Mouse (Mus musculus): ENCODE measurements around the gene Arhgap20. TPM values are rescaled to one million over a fixed set of nuclear protein-coding genes. Genes with fewer than 3 reads are reported as not detected.

Arhgap20 gene
- polyA plus RNA-seq, 1 experiment from 2014 or later, result 5.6 TPM

DNA sequence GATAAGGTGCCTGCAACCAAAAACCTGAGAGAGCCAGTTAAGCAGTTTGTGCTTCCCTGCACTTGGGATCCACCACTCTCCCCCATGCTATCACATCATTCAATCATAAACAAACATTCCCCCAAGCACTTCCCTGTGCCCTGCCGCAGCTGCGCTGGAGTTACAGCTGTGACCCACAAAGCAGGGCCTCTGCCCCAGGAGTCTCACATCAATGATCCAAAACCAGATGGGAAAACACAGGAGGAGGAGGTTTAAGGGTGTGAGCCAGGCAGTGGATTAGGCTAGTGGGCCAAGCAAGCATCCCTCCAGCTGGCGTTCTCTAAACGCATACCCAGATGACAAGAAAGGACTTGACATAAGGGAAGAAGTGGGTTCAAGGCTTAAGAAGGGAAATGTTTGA is 109.2 kb downstream of the Arhgap20 start:
- no peaks in the 10 kb centered on the region for H3K27me3 ChIP-seq (ENCODE audit: control insufficient read depth, insufficient read depth, low read length)
- H3K9me3 ChIP-seq (ENCODE audit: control insufficient read depth, low read length), result no peaks in the 10 kb centered on the region
- DNase-seq (ENCODE audit: low spot score), result no peak
- WGBS, result 73% methylated on average over 4 of the region's 4 CpGs
- no peak for ATAC-seq (replicated peaks; ENCODE audit: low FRiP score)
- no peak overlapping the region for H3K4me3 ChIP-seq (ENCODE audit: low read depth, low read length)
- H3K36me3 ChIP-seq (ENCODE audit: control insufficient read depth, insufficient read depth, low read length), result no peaks in the 10 kb centered on the region
- no peak overlapping the region for H3K27ac ChIP-seq (ENCODE audit: low read depth, low read length)
- no peak overlapping the region for H3K4me2 ChIP-seq (ENCODE audit: low read depth, low read length, severe bottlenecking)
- no peaks in the 10 kb centered on the region for H3K4me1 ChIP-seq (replicated peaks; ENCODE audit: control insufficient read depth, insufficient read depth, low read length)
- no peak overlapping the region for H3K9ac ChIP-seq (ENCODE audit: low read length)

- Histone ChIP-seq H3K9ac (ENCODE audit: low read length) (no peak overlapping the region), H3K27me3 (ENCODE audit: control insufficient read depth, insufficient read depth, low read length) (no peaks in the 10 kb centered on the region), H3K27ac (ENCODE audit: low read depth, low read length) (no peak overlapping the region), H3K4me1 (replicated peaks; ENCODE audit: control insufficient read depth, insufficient read depth, low read length) (no peaks in the 10 kb centered on the region), H3K4me3 (ENCODE audit: low read depth, low read length) (no peak overlapping the region), H3K9me3 (ENCODE audit: control insufficient read depth, low read length) (no peaks in the 10 kb centered on the region), H3K36me3 (ENCODE audit: control insufficient read depth, insufficient read depth, low read length) (no peaks in the 10 kb centered on the region), H3K4me2 (ENCODE audit: low read depth, low read length, severe bottlenecking) (no peak overlapping the region)
- DNase-seq (ENCODE audit: low spot score), result no peak
- WGBS, result 92% methylated on average over 20 of the region's 20 CpGs
- no peak for ATAC-seq (replicated peaks; ENCODE audit: low FRiP score)
These were observed 110.4 kb downstream of the Arhgap20 start for GRCm38 (mm10) chr9:51875531-51875930.

- Histone ChIP-seq H3K27me3 (ENCODE audit: control insufficient read depth, insufficient read depth, low read length) (no peaks in the 10 kb centered on the region), H3K4me2 (ENCODE audit: low read depth, low read length, severe bottlenecking) (no peak overlapping the region), H3K4me3 (ENCODE audit: low read depth, low read length) (no peak overlapping the region), H3K9me3 (ENCODE audit: control insufficient read depth, low read length) (no peaks in the 10 kb centered on the region), H3K9ac (ENCODE audit: low read length) (no peak overlapping the region), H3K36me3 (ENCODE audit: control insufficient read depth, insufficient read depth, low read length) (no peaks in the 10 kb centered on the region), H3K4me1 (replicated peaks; ENCODE audit: control insufficient read depth, insufficient read depth, low read length) (no peaks in the 10 kb centered on the region), H3K27ac (ENCODE audit: low read depth, low read length) (no peak overlapping the region)
- no peak for DNase-seq (ENCODE audit: low spot score)
- 60% methylated on average over 4 of the region's 4 CpGs for WGBS
- ATAC-seq (replicated peaks; ENCODE audit: low FRiP score), result no peak
These were observed 116.2 kb downstream of the Arhgap20 start for GRCm38 (mm10) chr9:51881386-51881785.

- DNase-seq (ENCODE audit: low spot score) (no peak), ATAC-seq (replicated peaks; ENCODE audit: low FRiP score) (no peak)
- Histone ChIP-seq H3K27me3 (ENCODE audit: control insufficient read depth, insufficient read depth, low read length) (no peaks in the 10 kb centered on the region), H3K9ac (ENCODE audit: low read length) (no peak overlapping the region), H3K36me3 (ENCODE audit: control insufficient read depth, insufficient read depth, low read length) (no peaks in the 10 kb centered on the region), H3K9me3 (ENCODE audit: control insufficient read depth, low read length) (no peaks in the 10 kb centered on the region), H3K27ac (ENCODE audit: low read depth, low read length) (no peak overlapping the region), H3K4me3 (ENCODE audit: low read depth, low read length) (no peak overlapping the region), H3K4me1 (replicated peaks; ENCODE audit: control insufficient read depth, insufficient read depth, low read length) (no peaks in the 10 kb centered on the region), H3K4me2 (ENCODE audit: low read depth, low read length, severe bottlenecking) (no peak overlapping the region)
- 85% methylated on average over 4 of the region's 4 CpGs for WGBS
These were observed 116.7 kb downstream of the Arhgap20 start for GRCm38 (mm10) chr9:51881881-51882280.

- DNase-seq (ENCODE audit: low spot score), result no peak
These were observed 118.2 kb downstream of the Arhgap20 start for GRCm38 (mm10) chr9:51883319-51883718.

DNA sequence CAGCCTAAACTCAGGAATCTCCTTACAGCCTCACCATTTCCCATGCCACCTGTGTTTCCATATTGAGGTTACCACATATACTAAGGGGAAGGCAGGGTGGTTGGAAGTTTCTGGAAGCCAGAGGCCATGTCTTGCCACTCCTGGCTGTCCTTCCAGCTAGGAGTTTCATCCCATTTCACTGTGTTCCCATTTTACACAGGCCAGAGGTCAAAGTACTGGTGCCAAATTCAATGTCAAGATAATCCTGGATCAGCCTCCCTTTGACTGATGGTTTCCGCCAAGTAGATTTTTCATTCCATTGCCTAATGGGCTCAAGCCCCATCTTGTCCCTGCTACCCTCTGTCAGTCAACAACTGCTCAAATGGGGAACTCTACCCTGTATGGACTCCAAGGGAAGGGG is 127.8 kb downstream of the Arhgap20 start:
- no peaks in the 10 kb centered on the region for H3K36me3 ChIP-seq (ENCODE audit: control insufficient read depth, insufficient read depth, low read length)
- WGBS, result 85% methylated on average over 1 of the region's 1 CpGs
- no peak overlapping the region for H3K4me3 ChIP-seq (ENCODE audit: low read depth, low read length)
- H3K4me1 ChIP-seq (replicated peaks; ENCODE audit: control insufficient read depth, insufficient read depth, low read length), result no peaks in the 10 kb centered on the region
- H3K27ac ChIP-seq (ENCODE audit: low read depth, low read length), result no peak overlapping the region
- H3K4me2 ChIP-seq (ENCODE audit: low read depth, low read length, severe bottlenecking), result no peak overlapping the region
- ATAC-seq (replicated peaks; ENCODE audit: low FRiP score) (no peak), DNase-seq (ENCODE audit: low spot score) (no peak)
- H3K27me3 ChIP-seq (ENCODE audit: control insufficient read depth, insufficient read depth, low read length), result no peaks in the 10 kb centered on the region
- no peaks in the 10 kb centered on the region for H3K9me3 ChIP-seq (ENCODE audit: control insufficient read depth, low read length)
- H3K9ac ChIP-seq (ENCODE audit: low read length), result no peak overlapping the region

More at GRCm38 (mm10) chr9:51883319-51883718, 118.2 kb downstream of the Arhgap20 start:
- WGBS, result 81% methylated on average over 4 of the region's 4 CpGs
- Histone ChIP-seq H3K4me1 (replicated peaks; ENCODE audit: control insufficient read depth, insufficient read depth, low read length) (no peaks in the 10 kb centered on the region), H3K36me3 (ENCODE audit: control insufficient read depth, insufficient read depth, low read length) (no peaks in the 10 kb centered on the region), H3K9me3 (ENCODE audit: control insufficient read depth, low read length) (no peaks in the 10 kb centered on the region), H3K27me3 (ENCODE audit: control insufficient read depth, insufficient read depth, low read length) (no peaks in the 10 kb centered on the region), H3K9ac (ENCODE audit: low read length) (no peak overlapping the region), H3K4me3 (ENCODE audit: low read depth, low read length) (no peak overlapping the region), H3K4me2 (ENCODE audit: low read depth, low read length, severe bottlenecking) (no peak overlapping the region), H3K27ac (ENCODE audit: low read depth, low read length) (no peak overlapping the region)
- no peak for ATAC-seq (replicated peaks; ENCODE audit: low FRiP score)

Other genes with a start within 250 kb of the Arhgap20 start
- 50.1 and 51.4 TPM in 2 replicates for gene Fdx1, start 198.2 kb downstream of the Arhgap20 start, polyA plus RNA-seq (2014; fragmentation: Nextera tagmentation; extraction: Ambion mirVana)